Mouse (Mus musculus): Measurements from ENCODE around the gene Ndufs8.

GRCm38 (mm10) chr19:3864960-3865359, 47.6 kb downstream of the Ndufs8 start:
- no peak for TF ChIP-seq USF1 (IDR thresholded peaks at IDR 0.05; ENCODE audit: low read depth)
- no peak for TF ChIP-seq CTCF (IDR thresholded peaks at IDR 0.05; ENCODE audit: control insufficient read depth, insufficient read depth, insufficient read length)
- TF ChIP-seq MYOG (IDR thresholded peaks at IDR 0.05; ENCODE audit: control insufficient read depth, extremely low read depth, insufficient read length) = no peak
